ENCODE assay signal across 8 mouse cellular contexts in the genomic region with DNA sequence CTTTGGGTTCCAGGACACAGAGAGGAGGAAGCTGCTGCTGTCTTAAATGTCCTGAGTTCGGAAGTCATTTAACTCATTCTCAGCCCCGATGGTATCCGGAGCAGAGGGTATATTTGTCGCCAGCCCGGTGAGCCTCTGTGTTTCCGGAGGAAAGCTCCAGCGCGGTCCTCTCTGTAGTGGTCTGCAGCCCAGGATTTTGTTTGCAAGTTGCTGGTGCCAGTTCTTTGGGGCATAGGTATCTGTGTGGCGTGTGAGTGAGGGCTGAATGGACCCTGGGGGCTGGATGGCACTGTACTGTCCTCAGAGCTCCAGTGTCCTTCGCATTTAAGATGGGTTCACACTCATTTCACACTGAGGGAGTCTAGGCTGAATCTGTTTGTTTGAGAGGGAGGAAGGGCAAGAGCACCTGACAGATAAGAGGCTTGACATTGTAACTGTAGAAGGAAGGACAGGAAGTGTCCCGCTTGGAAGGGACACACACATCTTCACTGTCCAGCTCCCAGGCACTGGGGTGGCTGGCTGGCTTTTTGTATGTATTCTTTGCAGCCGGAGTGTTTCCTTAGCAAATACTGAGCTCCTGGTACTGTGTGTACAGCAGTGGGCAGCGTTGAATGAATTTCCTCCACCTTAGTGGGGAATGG. TPM values are rescaled to one million over a fixed set of nuclear protein-coding genes. Genes with fewer than 3 reads are reported as not detected.
DNase-seq lines count a peak whose midpoint lies in the region; ATAC-seq lines count a peak whose summit lies in the region.

No protein-coding gene starts in this region.

- H3K4me2 ChIP-seq in embryonic facial prominence, embryonic 15.5 days (replicated peaks), result peak overlapping the region; percentile 48
- H3K4me2 ChIP-seq in hindbrain, embryonic 14.5 days (replicated peaks), result peak overlapping the region; percentile 41

- H3K9ac ChIP-seq in embryonic facial prominence, embryonic 15.5 days, result peak overlapping the region; percentile 18; the same call in 1 of the 2 replicates
- H3K9ac ChIP-seq in hindbrain, embryonic 14.5 days, result peak overlapping the region; percentile 42

- ATAC-seq in embryonic facial prominence, embryonic 15.5 days (ENCODE audit: insufficient number of reproducible peaks, low FRiP score, low TSS enrichment, low read depth), result no peak
- ATAC-seq in hindbrain, embryonic 14.5 days (ENCODE audit: low FRiP score), result 0 out of 2 replicates have a peak, but pooled peaks have one; percentile 8
- peak; percentile 7; the same call in 1 of the 2 replicates for ATAC-seq in megakaryocyte progenitor cell, adult 5-6 weeks (replicated peaks; ENCODE audit: poor library complexity)
- no peak for ATAC-seq in erythroid progenitor cell, adult 5-6 weeks (replicated peaks; ENCODE audit: low FRiP score, poor library complexity, severe bottlenecking)

- WGBS in embryonic facial prominence, embryonic 15.5 days, result 28% methylated on average over 13 of the region's 13 CpGs
- WGBS in hindbrain, embryonic 14.5 days, result 47% methylated on average over 13 of the region's 13 CpGs

- peak; percentile 16 for DNase-seq in embryo, embryonic 10 days (ENCODE audit: low spot score)
- no peak for DNase-seq in embryo, embryonic 11 days
- DNase-seq in hindbrain, embryonic 14.5 days (ENCODE audit: low spot score), result no peak
- DNase-seq in adrenal gland, adult 2 months, result no peak
- no peak for DNase-seq in cerebellum, adult 9-11 months

- peaks cover 60% of the 10 kb centered on the region for H3K4me1 ChIP-seq in embryonic facial prominence, embryonic 15.5 days
- H3K4me1 ChIP-seq in hindbrain, embryonic 14.5 days (replicated peaks; ENCODE audit: control insufficient read depth, insufficient read depth, low read length), result peaks cover 24% of the 10 kb centered on the region

- H3K4me3 ChIP-seq in embryonic facial prominence, embryonic 15.5 days (replicated peaks), result peak overlapping the region; percentile 44
- H3K4me3 ChIP-seq in hindbrain, embryonic 14.5 days (replicated peaks; ENCODE audit: low read length), result peak overlapping the region; percentile 22

- H3K27ac ChIP-seq in embryonic facial prominence, embryonic 15.5 days (replicated peaks), result peak overlapping the region; percentile 95
- H3K27ac ChIP-seq in hindbrain, embryonic 14.5 days, result peak overlapping the region; percentile 55

- H3K9me3 ChIP-seq in embryonic facial prominence, embryonic 15.5 days (replicated peaks), result no peaks in the 10 kb centered on the region
- H3K9me3 ChIP-seq in hindbrain, embryonic 14.5 days (ENCODE audit: control insufficient read depth, low read length), result no peaks in the 10 kb centered on the region

- no peaks in the 10 kb centered on the region for H3K36me3 ChIP-seq in embryonic facial prominence, embryonic 15.5 days
- no peaks in the 10 kb centered on the region for H3K36me3 ChIP-seq in hindbrain, embryonic 14.5 days (replicated peaks; ENCODE audit: control insufficient read depth, insufficient read depth)

- H3K27me3 ChIP-seq in embryonic facial prominence, embryonic 15.5 days, result no peaks in the 10 kb centered on the region
- 0 out of 2 replicates have a peak, but pooled peaks cover 4% of the 10 kb centered on the region for H3K27me3 ChIP-seq in hindbrain, embryonic 14.5 days (ENCODE audit: control insufficient read depth, insufficient read depth, low read length)

RNA-seq across cellular contexts. Expression of a gene that starts 41.4 kb away (rescaled TPM):
- polyA plus RNA-seq in embryonic facial prominence, embryonic 15.5 days (2015; fragmentation: Nextera tagmentation; extraction: Ambion mirVana), result 0.23 TPM in 1 of 2 replicates, not detected in the other
- polyA plus RNA-seq in hindbrain, embryonic 14.5 days (2014; fragmentation: Nextera tagmentation; extraction: Ambion mirVana), result not detected in 2 replicates
- not detected in 2 replicates for total RNA-seq in megakaryocyte progenitor cell, adult 5-6 weeks (2015)
- total RNA-seq in megakaryocyte progenitor cell, adult 5-6 weeks (2017), result not detected in 2 replicates
- not detected for total RNA-seq in adrenal gland, adult 2 months (2021)
- polyA plus RNA-seq in adrenal gland, adult 2 months (2012; rRNA removed), result not detected in 2 replicates
- not detected in 2 replicates for total RNA-seq in erythroid progenitor cell, adult 5-6 weeks (2015; ENCODE audit: low replicate concordance)
- total RNA-seq in erythroid progenitor cell, adult 5-6 weeks (2017; ENCODE audit: low replicate concordance), result not detected in 2 replicates

Comparison
In these comparisons a context has a peak if more than half of its experiments do, and no peak if none do; other contexts are left out.
1. ATAC-seq: peak in hindbrain, embryonic 14.5 days (single experiment) and megakaryocyte progenitor cell, adult 5-6 weeks (single experiment); none in embryonic facial prominence, embryonic 15.5 days (single experiment) and erythroid progenitor cell, adult 5-6 weeks (single experiment).